ENCODE assay signal across 31 mouse cellular contexts in genomic region chr14:121896126-121897090, GRCm38 (mm10). TPM values are rescaled to one million over a fixed set of nuclear protein-coding genes. Genes with fewer than 3 reads are reported as not detected.
DNase-seq lines count a peak whose midpoint lies in the region; ATAC-seq and TF ChIP-seq lines count a peak whose summit lies in the region.
"Had no signal": no experiment of that assay in that cellular context is flagged by ENCODE, and none has a peak within 500 bp of the region (broad histone marks: within the 10 kb centered on the region; RNA-seq: fewer than 3 reads in every experiment).

No protein-coding gene starts in this region.

- H3K27me3 ChIP-seq in midbrain, embryonic 11.5 days (ENCODE audit: control insufficient read depth, insufficient read depth, low read length): no peaks in the 10 kb centered on the region
- H3K27me3 ChIP-seq in midbrain, postnatal 0 days (ENCODE audit: insufficient read depth, low read length): no peaks in the 10 kb centered on the region
- no peaks in the 10 kb centered on the region for H3K27me3 ChIP-seq in intestine, postnatal 0 days (replicated peaks; ENCODE audit: control insufficient read depth, insufficient read depth, low read length)
- H3K27me3 ChIP-seq: embryonic facial prominence, embryonic 15.5 days; heart, embryonic 13.5 days; limb, embryonic 12.5 days; neural tube, embryonic 15.5 days; stomach, embryonic 15.5 days had no signal

- no peaks in the 10 kb centered on the region for H3K4me1 ChIP-seq in midbrain, embryonic 11.5 days (ENCODE audit: control insufficient read depth, insufficient read depth, low read length)
- H3K4me1 ChIP-seq in midbrain, postnatal 0 days (ENCODE audit: insufficient read depth, low read length): no peaks in the 10 kb centered on the region
- H3K4me1 ChIP-seq in intestine, postnatal 0 days (replicated peaks; ENCODE audit: control insufficient read depth, insufficient read depth, low read length): no peaks in the 10 kb centered on the region
- H3K4me1 ChIP-seq: embryonic facial prominence, embryonic 15.5 days; neural tube, embryonic 15.5 days; stomach, embryonic 15.5 days had no signal

- H3K9me3 ChIP-seq in midbrain, embryonic 11.5 days (ENCODE audit: control insufficient read depth, low read length): no peaks in the 10 kb centered on the region
- no peaks in the 10 kb centered on the region for H3K9me3 ChIP-seq in midbrain, postnatal 0 days (ENCODE audit: low read length)
- no peaks in the 10 kb centered on the region for H3K9me3 ChIP-seq in intestine, postnatal 0 days (ENCODE audit: control insufficient read depth)
- H3K9me3 ChIP-seq: embryonic facial prominence, embryonic 15.5 days; heart, embryonic 13.5 days; limb, embryonic 12.5 days; neural tube, embryonic 15.5 days; stomach, embryonic 15.5 days had no signal

- ATAC-seq in midbrain, embryonic 11.5 days (ENCODE audit: low FRiP score): no peak
- ATAC-seq in midbrain, postnatal 0 days (ENCODE audit: low FRiP score): no peak
- no peak for ATAC-seq in intestine, postnatal 0 days
- ATAC-seq: forebrain, embryonic 14.5 days; lung, postnatal 0 days had no signal

- DNase-seq in kidney, adult 18-20 months: peak; percentile 59
- no peak for DNase-seq in kidney, postnatal 4 days
- peak; percentile 67 for DNase-seq in midbrain, embryonic 11.5 days (ENCODE audit: low spot score, missing footprints)
- no peak for DNase-seq in midbrain, postnatal 0 days (ENCODE audit: low spot score)
- DNase-seq in skeletal muscle tissue, adult 2 months (ENCODE audit: low read depth, low spot score): peak; percentile 28
- DNase-seq in adrenal gland, postnatal 4 days (ENCODE audit: low spot score in 2 of 2): no peak
- DNase-seq: adrenal gland, postnatal 36 days; cerebellum, adult 2 months; cerebellum, postnatal 14 days; heart, postnatal 10 days; lung, adult 18-20 months; midbrain, embryonic 14.5 days; retina, postnatal 1 day; right cerebral cortex, postnatal 14 days; thymus, adult 18-20 months; thymus, postnatal 25 days had no signal

- H3K27ac ChIP-seq in midbrain, embryonic 11.5 days (ENCODE audit: low read depth, low read length): no peak overlapping the region
- H3K27ac ChIP-seq in midbrain, postnatal 0 days (ENCODE audit: low read depth, low read length): no peak overlapping the region
- no peak overlapping the region for H3K27ac ChIP-seq in intestine, postnatal 0 days (ENCODE audit: low read depth, low read length)
- H3K27ac ChIP-seq: embryonic facial prominence, embryonic 15.5 days; heart, embryonic 13.5 days; hindbrain, embryonic 14.5 days; limb, embryonic 12.5 days; macrophage; neural tube, embryonic 15.5 days; stomach, embryonic 15.5 days had no signal

- H3K4me2 ChIP-seq in midbrain, embryonic 11.5 days: no peak overlapping the region
- H3K4me2 ChIP-seq in midbrain, postnatal 0 days (ENCODE audit: low read depth, low read length, poor library complexity, severe bottlenecking): no peak overlapping the region
- no peak overlapping the region for H3K4me2 ChIP-seq in intestine, postnatal 0 days (replicated peaks; ENCODE audit: low read depth)
- H3K4me2 ChIP-seq: embryonic facial prominence, embryonic 15.5 days; heart, embryonic 13.5 days; hindbrain, embryonic 14.5 days; limb, embryonic 12.5 days; liver, embryonic 11.5 days; neural tube, embryonic 15.5 days; stomach, embryonic 15.5 days had no signal

- H3K9ac ChIP-seq in midbrain, embryonic 11.5 days (ENCODE audit: low read length): no peak overlapping the region
- H3K9ac ChIP-seq in midbrain, postnatal 0 days (replicated peaks; ENCODE audit: low read length, poor library complexity, severe bottlenecking): no peak overlapping the region
- no peak overlapping the region for H3K9ac ChIP-seq in intestine, postnatal 0 days (ENCODE audit: low read depth, low read length)
- H3K9ac ChIP-seq: embryonic facial prominence, embryonic 15.5 days; heart, embryonic 13.5 days; hindbrain, embryonic 14.5 days; limb, embryonic 12.5 days; neural tube, embryonic 15.5 days; stomach, embryonic 15.5 days had no signal

- H3K36me3 ChIP-seq in midbrain, embryonic 11.5 days (ENCODE audit: control insufficient read depth, insufficient read depth, low read length): no peaks in the 10 kb centered on the region
- no peaks in the 10 kb centered on the region for H3K36me3 ChIP-seq in midbrain, postnatal 0 days (ENCODE audit: insufficient read depth, low read length)
- H3K36me3 ChIP-seq in intestine, postnatal 0 days (ENCODE audit: control insufficient read depth, insufficient read depth): peaks cover 3% of the 10 kb centered on the region; the same call in 1 of the 2 replicates
- H3K36me3 ChIP-seq: heart, embryonic 13.5 days; neural tube, embryonic 15.5 days; stomach, embryonic 15.5 days had no signal

- no peak for TF ChIP-seq CTCF in midbrain, postnatal 0 days (IDR thresholded peaks at IDR 0.05)
- TF ChIP-seq CTCF in intestine, postnatal 0 days (IDR thresholded peaks at IDR 0.05; ENCODE audit: low read depth): 0 out of 2 replicates have a peak, but pooled peaks have one; percentile 5

- 79% methylated on average over 6 of the region's 6 CpGs for WGBS in midbrain, embryonic 11.5 days
- WGBS in midbrain, postnatal 0 days: 71% methylated on average over 6 of the region's 6 CpGs
- 41% methylated on average over 6 of the region's 6 CpGs for WGBS in intestine, postnatal 0 days

- H3K4me3 ChIP-seq in midbrain, embryonic 11.5 days (ENCODE audit: low read depth, low read length): no peak overlapping the region
- no peak overlapping the region for H3K4me3 ChIP-seq in midbrain, postnatal 0 days (ENCODE audit: low read depth, low read length)
- H3K4me3 ChIP-seq in intestine, postnatal 0 days (ENCODE audit: low read depth, low read length): no peak overlapping the region
- H3K4me3 ChIP-seq: embryonic facial prominence, embryonic 15.5 days; heart, embryonic 13.5 days; limb, embryonic 12.5 days; neural tube, embryonic 15.5 days; stomach, embryonic 15.5 days had no signal

RNA-seq across cellular contexts. Expression of gene Ubac2, which starts 18.0 kb away (rescaled TPM):
- 64.0 and 67.7 TPM in 2 replicates for polyA plus RNA-seq in midbrain, embryonic 11.5 days (2014; fragmentation: Nextera tagmentation; extraction: Ambion mirVana)
- 39.8 and 43.6 TPM in 2 replicates for total RNA-seq in midbrain, postnatal 0 days (2014; rRNA removed)
- 50.9 and 51.7 TPM in 2 replicates for polyA plus RNA-seq in midbrain, postnatal 0 days (2015; fragmentation: Nextera tagmentation; extraction: Ambion mirVana)
- 39.2 and 39.9 TPM in 2 replicates for polyA plus RNA-seq in intestine, postnatal 0 days (2015; fragmentation: Nextera tagmentation; extraction: Ambion mirVana)
- 10 to 100 TPM; 33.5 to 33.9 TPM for total RNA-seq in adrenal gland, postnatal 4 days (2021)

RNA-seq across cellular contexts. Expression of gene Gpr18, which starts 19.2 kb away (rescaled TPM):
- polyA plus RNA-seq in midbrain, embryonic 11.5 days (2014; fragmentation: Nextera tagmentation; extraction: Ambion mirVana): 0.15 and 0.25 TPM in 2 replicates
- total RNA-seq in midbrain, postnatal 0 days (2014; rRNA removed): not detected in 2 replicates
- polyA plus RNA-seq in midbrain, postnatal 0 days (2015; fragmentation: Nextera tagmentation; extraction: Ambion mirVana): 0.10 and 0.11 TPM in 2 replicates
- polyA plus RNA-seq in intestine, postnatal 0 days (2015; fragmentation: Nextera tagmentation; extraction: Ambion mirVana): 0.10 and 0.13 TPM in 2 replicates
- under 1 TPM in 1 of 2 experiments, not detected in 1; 0.25 TPM for total RNA-seq in adrenal gland, postnatal 4 days (2021)
- total RNA-seq: layer of hippocampus, adult 18-20 months; layer of hippocampus, postnatal 10 days; left cerebral cortex, adult 18-20 months; left cerebral cortex, postnatal 14 days had no signal
- polyA plus RNA-seq: cerebellum, adult 2 months; forebrain, embryonic 14.5 days; heart, embryonic 13.5 days; hindbrain, embryonic 14.5 days; liver, embryonic 11.5 days; midbrain, embryonic 14.5 days; neural tube, embryonic 15.5 days had no signal

Comparison
In these comparisons a context has a peak if more than half of its experiments do, and no peak if none do; other contexts are left out.
1. DNase-seq: peak in kidney, adult 18-20 months (single experiment), midbrain, embryonic 11.5 days (single experiment) and skeletal muscle tissue, adult 2 months (single experiment); none in kidney, postnatal 4 days (0 of 2), midbrain, postnatal 0 days (single experiment) and adrenal gland, postnatal 4 days (0 of 2).